Mouse (Mus musculus): ENCODE results near the gene Cox5b. TPM values are rescaled to one million over a fixed set of nuclear protein-coding genes. Genes with fewer than 3 reads are reported as not detected.
"Not testable (repeated sequence)": the region's sequence is repeated elsewhere in the genome, so short reads cannot be mapped to it uniquely, and the experiment has no call there.

The Cox5b gene
- polyA plus RNA-seq, 1 experiment from 2014 or later: 1,063 TPM

GRCm38 (mm10) chr1:36665165-36665723 lies 26.0 kb upstream of the Cox5b start:
- Histone ChIP-seq H3K4me3 (no peak overlapping the region), H3K4me1 (replicated peaks) (peaks cover 15% of the 10 kb centered on the region), H3K9me3 (replicated peaks) (no peaks in the 10 kb centered on the region), H3K27ac (ENCODE audit: poor library complexity, severe bottlenecking) (0 out of 2 replicates have a peak overlapping the region, but pooled peaks have one; percentile 8), H3K36me3 (no peaks in the 10 kb centered on the region), H3K9ac (no peak overlapping the region), H3K4me2 (no peak overlapping the region), H3K27me3 (replicated peaks) (no peaks in the 10 kb centered on the region)
- no peak for ATAC-seq (ENCODE audit: insufficient number of reproducible peaks, low FRiP score)
- WGBS: 69% methylated on average over 11 of the region's 11 CpGs

DNA sequence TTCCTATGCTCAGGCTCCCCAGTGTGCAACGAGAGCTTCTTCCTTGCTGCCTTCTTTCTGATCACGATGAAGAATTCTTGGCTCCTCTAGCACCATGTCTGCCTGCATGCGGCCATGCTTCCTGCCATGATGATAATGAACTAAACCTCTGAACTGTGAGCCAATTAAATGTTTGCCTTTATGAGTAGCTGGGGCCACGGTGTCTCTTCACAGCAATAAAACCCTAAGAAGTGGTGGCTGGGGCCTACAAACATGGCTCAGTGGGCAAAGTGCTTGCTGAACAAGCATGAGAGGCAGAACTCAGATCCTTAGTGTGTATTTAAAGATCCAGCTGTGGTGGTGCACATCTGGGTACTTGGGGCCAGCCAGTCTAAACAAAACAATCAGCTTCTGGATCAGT lies 25.3 kb upstream of the Cox5b start:
- Histone ChIP-seq H3K9me3 (replicated peaks) (no peaks in the 10 kb centered on the region), H3K4me3 (no peak overlapping the region), H3K27ac (ENCODE audit: poor library complexity, severe bottlenecking) (no peak overlapping the region), H3K9ac (no peak overlapping the region), H3K4me1 (replicated peaks) (peaks cover 17% of the 10 kb centered on the region), H3K4me2 (no peak overlapping the region), H3K27me3 (replicated peaks) (no peaks in the 10 kb centered on the region), H3K36me3 (no peaks in the 10 kb centered on the region)
- ATAC-seq (ENCODE audit: insufficient number of reproducible peaks, low FRiP score): no peak
- WGBS: 70% methylated on average over 4 of the region's 4 CpGs

- ATAC-seq (ENCODE audit: insufficient number of reproducible peaks, low FRiP score); H3K9me3 ChIP-seq (replicated peaks); H3K27me3 ChIP-seq (replicated peaks); H3K36me3 ChIP-seq; H3K9ac ChIP-seq; H3K4me2 ChIP-seq; H3K27ac ChIP-seq (ENCODE audit: poor library complexity, severe bottlenecking); H3K4me3 ChIP-seq: not testable (repeated sequence)
- H3K4me1 ChIP-seq (replicated peaks): peaks cover 17% of the 10 kb centered on the region
- WGBS: 78% methylated on average over 4 of the region's 4 CpGs
Measured at GRCm38 (mm10) chr1:36668007-36668406, 23.2 kb upstream of the Cox5b start.

DNA sequence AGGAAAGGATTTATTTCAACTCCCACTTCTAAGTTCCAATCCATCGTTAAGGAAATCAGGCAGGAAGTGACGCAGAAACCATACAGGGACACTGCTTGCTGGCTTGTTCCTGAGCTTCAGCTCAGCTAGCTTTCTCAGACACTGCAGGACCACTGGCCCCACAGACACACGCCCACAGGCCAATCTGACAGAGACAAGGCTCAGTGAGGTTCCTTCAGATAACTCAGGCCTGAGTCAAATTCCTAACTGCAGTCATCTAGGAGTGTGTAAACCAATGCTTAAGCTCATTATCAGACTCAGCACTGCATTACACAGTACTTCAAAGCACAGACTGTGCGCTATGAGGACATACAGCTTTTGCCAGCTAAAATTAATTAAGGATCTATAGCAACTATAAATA lies 21.0 kb upstream of the Cox5b start:
- Histone ChIP-seq H3K27me3 (replicated peaks) (no peaks in the 10 kb centered on the region), H3K9ac (no peak overlapping the region), H3K27ac (ENCODE audit: poor library complexity, severe bottlenecking) (0 out of 2 replicates have a peak overlapping the region, but pooled peaks have one; percentile 29), H3K36me3 (no peaks in the 10 kb centered on the region), H3K4me2 (no peak overlapping the region), H3K4me3 (no peak overlapping the region), H3K9me3 (replicated peaks) (no peaks in the 10 kb centered on the region), H3K4me1 (replicated peaks) (peaks cover 9% of the 10 kb centered on the region)
- WGBS: 27% methylated on average over 4 of the region's 4 CpGs
- no peak for ATAC-seq (ENCODE audit: insufficient number of reproducible peaks, low FRiP score)

DNA sequence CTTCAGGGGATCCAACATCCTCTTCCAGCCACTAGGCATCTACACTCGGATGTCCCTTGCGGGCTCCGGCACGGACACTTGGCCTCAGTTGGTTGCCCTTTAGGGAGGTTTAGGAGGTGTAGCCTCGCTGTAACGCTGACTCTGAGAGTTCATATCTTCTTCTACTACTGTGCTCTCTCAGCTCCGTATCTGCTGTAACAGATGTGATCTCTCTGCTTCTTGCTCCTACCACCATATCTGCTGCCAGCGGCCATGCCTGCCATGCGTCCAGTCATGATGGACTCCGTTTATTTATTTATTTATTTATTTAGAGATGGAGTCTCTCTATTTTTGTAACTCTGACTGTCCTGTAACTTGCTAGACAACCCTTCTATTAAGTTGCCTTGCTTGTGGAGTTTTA lies 20.0 kb upstream of the Cox5b start:
- Histone ChIP-seq H3K9me3 (replicated peaks) (no peaks in the 10 kb centered on the region), H3K27me3 (replicated peaks) (no peaks in the 10 kb centered on the region), H3K4me3 (no peak overlapping the region), H3K36me3 (no peaks in the 10 kb centered on the region), H3K27ac (ENCODE audit: poor library complexity, severe bottlenecking) (no peak overlapping the region), H3K4me1 (replicated peaks) (peaks cover 6% of the 10 kb centered on the region; the same call in 1 of the 2 replicates), H3K4me2 (no peak overlapping the region), H3K9ac (no peak overlapping the region)
- ATAC-seq (ENCODE audit: insufficient number of reproducible peaks, low FRiP score): no peak
- WGBS: 79% methylated on average over 10 of the region's 10 CpGs

- no peaks in the 10 kb centered on the region for H3K9me3 ChIP-seq (replicated peaks)
- no peaks in the 10 kb centered on the region for H3K36me3 ChIP-seq
- H3K4me2 ChIP-seq: no peak overlapping the region
- WGBS: 53% methylated on average over 16 of the region's 16 CpGs
- peaks cover 6% of the 10 kb centered on the region; the same call in 1 of the 2 replicates for H3K4me1 ChIP-seq (replicated peaks)
- no peak overlapping the region for H3K4me3 ChIP-seq
- no peak for ATAC-seq (ENCODE audit: insufficient number of reproducible peaks, low FRiP score)
- no peak overlapping the region for H3K27ac ChIP-seq (ENCODE audit: poor library complexity, severe bottlenecking)
- H3K9ac ChIP-seq: no peak overlapping the region
- no peaks in the 10 kb centered on the region for H3K27me3 ChIP-seq (replicated peaks)
Measured at GRCm38 (mm10) chr1:36672648-36673350, 18.4 kb upstream of the Cox5b start.

DNA sequence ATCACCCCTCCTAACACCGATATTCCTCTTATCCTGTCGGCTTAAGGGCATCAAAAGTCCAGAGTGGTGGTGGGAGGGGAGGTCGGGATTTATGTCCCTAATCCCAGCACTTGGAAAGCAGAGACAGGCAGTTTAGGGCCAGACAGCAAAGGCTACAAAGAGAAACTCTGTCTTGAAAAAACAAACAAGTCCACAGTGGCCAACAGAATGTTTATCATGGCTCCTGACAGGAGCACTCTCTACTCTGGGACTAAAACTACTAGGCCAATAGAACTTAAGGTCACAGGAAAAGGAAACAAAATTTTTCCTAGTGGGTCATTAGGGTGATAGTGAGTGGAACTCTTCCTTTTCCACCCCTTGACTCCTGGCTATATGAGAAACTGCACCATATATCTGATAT lies 16.3 kb upstream of the Cox5b start:
- Histone ChIP-seq H3K9me3 (replicated peaks) (no peaks in the 10 kb centered on the region), H3K4me1 (replicated peaks) (peaks cover 4% of the 10 kb centered on the region; the same call in 1 of the 2 replicates), H3K4me2 (no peak overlapping the region), H3K36me3 (no peaks in the 10 kb centered on the region), H3K27me3 (replicated peaks) (no peaks in the 10 kb centered on the region), H3K4me3 (no peak overlapping the region), H3K27ac (ENCODE audit: poor library complexity, severe bottlenecking) (no peak overlapping the region), H3K9ac (no peak overlapping the region)
- ATAC-seq (ENCODE audit: insufficient number of reproducible peaks, low FRiP score): no peak
- WGBS: 38% methylated on average over 3 of the region's 3 CpGs

DNA sequence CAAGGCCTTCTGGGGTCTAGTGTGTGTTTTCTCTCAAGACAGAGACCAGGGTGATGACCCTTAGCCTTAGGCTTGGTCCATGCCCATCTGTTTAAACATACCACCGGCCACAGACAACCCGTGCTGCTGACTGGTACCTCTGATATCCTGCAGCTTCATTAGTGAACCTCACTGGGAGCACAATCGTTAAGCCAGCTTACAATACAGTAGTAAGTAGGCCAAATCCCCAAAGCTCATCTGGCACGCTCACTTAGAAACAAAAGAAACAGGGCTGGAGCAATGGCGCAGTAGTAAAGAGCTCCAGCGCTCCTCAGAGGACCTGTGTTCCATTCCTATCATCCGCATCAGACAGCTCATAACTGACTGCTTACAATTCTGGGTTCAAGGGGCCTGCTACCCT lies 10.4 kb upstream of the Cox5b start:
- Histone ChIP-seq H3K9me3 (replicated peaks) (no peaks in the 10 kb centered on the region), H3K27me3 (replicated peaks) (no peaks in the 10 kb centered on the region), H3K9ac (no peak overlapping the region), H3K4me1 (replicated peaks) (no peaks in the 10 kb centered on the region), H3K27ac (ENCODE audit: poor library complexity, severe bottlenecking) (no peak overlapping the region), H3K4me3 (no peak overlapping the region), H3K36me3 (no peaks in the 10 kb centered on the region), H3K4me2 (no peak overlapping the region)
- 87% methylated on average over 7 of the region's 7 CpGs for WGBS
- ATAC-seq (ENCODE audit: insufficient number of reproducible peaks, low FRiP score): no peak

- no peaks in the 10 kb centered on the region for H3K9me3 ChIP-seq (replicated peaks)
- no peak within 1 kb of the TSS for H3K9ac ChIP-seq
- H3K4me2 ChIP-seq: no peak within 1 kb of the TSS
- H3K27ac ChIP-seq (ENCODE audit: poor library complexity, severe bottlenecking): no peak within 1 kb of the TSS
- no peaks in the 10 kb centered on the region for H3K36me3 ChIP-seq
- no peaks in the 10 kb centered on the region for H3K27me3 ChIP-seq (replicated peaks)
- no peak within 1 kb of the TSS for H3K4me3 ChIP-seq
- no peak for ATAC-seq (ENCODE audit: insufficient number of reproducible peaks, low FRiP score)
- no peaks in the 10 kb centered on the region for H3K4me1 ChIP-seq (replicated peaks)
- WGBS: 90% methylated on average over 39 of the region's 39 CpGs
Measured at GRCm38 (mm10) chr1:36682620-36683355, 8.5 kb upstream of the Cox5b start, which contains the start of gene Fam178b. TSS of gene Fam178b (minus strand) at chr1:36683183.

GRCm38 (mm10) chr1:36683810-36684467 lies 7.3 kb upstream of the Cox5b start:
- Histone ChIP-seq H3K27me3 (replicated peaks) (no peaks in the 10 kb centered on the region), H3K4me1 (replicated peaks) (no peaks in the 10 kb centered on the region), H3K9me3 (replicated peaks) (no peaks in the 10 kb centered on the region), H3K4me2 (no peak overlapping the region), H3K4me3 (no peak overlapping the region), H3K9ac (no peak overlapping the region), H3K36me3 (no peaks in the 10 kb centered on the region), H3K27ac (ENCODE audit: poor library complexity, severe bottlenecking) (no peak overlapping the region)
- WGBS: 12% methylated on average over 13 of the region's 13 CpGs
- no peak; the same call in 1 of the 2 replicates for ATAC-seq (ENCODE audit: insufficient number of reproducible peaks, low FRiP score)
